Mouse (Mus musculus): ENCODE data around the gene Slc38a11.

Gene Slc38a11

GRCm38 (mm10) chr2:65321998-65322754, 41.7 kb downstream of the Slc38a11 start:
- 69% methylated on average over 6 of the region's 6 CpGs for WGBS

- 60% methylated on average over 2 of the region's 2 CpGs for WGBS
These were observed 42.9 kb downstream of the Slc38a11 start for GRCm38 (mm10) chr2:65320975-65321374.

GRCm38 (mm10) chr2:65316721-65317120, 47.1 kb downstream of the Slc38a11 start:
- 96% methylated on average over 12 of the region's 12 CpGs for WGBS

- WGBS = 82% methylated on average over 3 of the region's 3 CpGs
These were observed 52.6 kb downstream of the Slc38a11 start for GRCm38 (mm10) chr2:65311250-65311649.

GRCm38 (mm10) chr2:65296541-65296940, 67.3 kb downstream of the Slc38a11 start:
- 58% methylated on average over 2 of the region's 2 CpGs for WGBS

DNA sequence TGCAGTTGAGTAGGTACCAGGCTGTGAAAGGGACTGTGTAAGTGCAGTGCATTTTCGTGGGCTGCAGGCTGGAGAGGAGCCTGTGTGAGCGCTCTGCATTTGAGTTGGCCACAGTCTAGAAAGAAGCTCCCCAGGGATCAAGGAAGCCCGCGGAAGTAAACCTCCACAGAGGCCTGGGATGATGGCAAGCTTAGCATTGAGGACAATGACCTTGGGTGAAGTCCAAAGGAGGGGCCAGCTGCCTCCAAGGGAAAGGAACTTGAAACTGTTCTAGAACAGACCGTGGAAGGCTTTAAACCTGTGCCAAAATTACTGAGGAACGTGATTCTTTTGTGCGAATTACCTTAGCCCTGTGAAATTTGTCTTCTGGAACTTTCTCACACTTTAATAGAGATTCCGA, 69.7 kb downstream of the Slc38a11 start:
- WGBS = 56% methylated on average over 8 of the region's 8 CpGs

DNA sequence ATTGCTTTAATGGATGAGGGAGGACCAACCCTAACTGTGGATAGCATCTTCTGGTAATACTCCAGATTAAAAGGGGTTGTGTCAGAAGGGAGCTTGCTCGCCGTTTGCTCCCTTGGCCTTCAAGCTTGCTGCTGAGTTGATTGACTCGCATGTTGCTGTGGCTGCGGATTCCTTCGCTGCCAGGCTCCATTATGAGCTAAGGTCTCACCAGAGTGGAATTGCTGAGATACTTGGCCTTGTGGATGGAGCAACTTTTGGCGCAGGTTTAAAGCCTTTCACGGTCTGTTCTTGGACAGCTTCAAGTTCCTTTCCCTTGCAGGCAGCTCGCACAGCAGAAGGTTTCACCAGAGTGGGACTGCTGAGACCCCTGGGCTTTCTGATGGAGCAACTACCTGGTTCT, 70.4 kb downstream of the Slc38a11 start:
- 88% methylated on average over 8 of the region's 8 CpGs for WGBS

GRCm38 (mm10) chr2:65289721-65290120, 74.1 kb downstream of the Slc38a11 start:
- WGBS = 94% methylated on average over 4 of the region's 4 CpGs

DNA sequence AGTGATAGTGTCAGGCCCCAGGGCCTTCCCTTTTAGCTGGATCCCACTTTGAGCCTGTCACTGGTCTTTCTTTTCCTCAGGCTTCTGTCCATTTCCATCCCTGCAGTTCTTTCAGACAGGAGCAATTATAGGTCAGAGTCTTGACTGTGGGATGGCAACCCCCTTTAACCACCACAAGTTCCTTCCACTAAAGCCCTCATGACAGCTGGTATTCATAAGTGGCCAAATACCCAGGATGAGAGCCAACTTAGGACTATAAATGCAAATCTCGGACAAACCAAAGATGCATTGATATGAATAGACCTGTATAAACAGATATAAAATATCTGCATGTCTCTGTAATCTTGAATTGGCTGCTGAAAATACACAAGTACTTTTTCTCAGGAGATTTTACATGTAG, 75.1 kb downstream of the Slc38a11 start:
- 66% methylated on average over 1 of the region's 1 CpGs for WGBS

- 52% methylated on average over 3 of the region's 3 CpGs for WGBS
These were observed 78.5 kb downstream of the Slc38a11 start for GRCm38 (mm10) chr2:65285380-65285779.

DNA sequence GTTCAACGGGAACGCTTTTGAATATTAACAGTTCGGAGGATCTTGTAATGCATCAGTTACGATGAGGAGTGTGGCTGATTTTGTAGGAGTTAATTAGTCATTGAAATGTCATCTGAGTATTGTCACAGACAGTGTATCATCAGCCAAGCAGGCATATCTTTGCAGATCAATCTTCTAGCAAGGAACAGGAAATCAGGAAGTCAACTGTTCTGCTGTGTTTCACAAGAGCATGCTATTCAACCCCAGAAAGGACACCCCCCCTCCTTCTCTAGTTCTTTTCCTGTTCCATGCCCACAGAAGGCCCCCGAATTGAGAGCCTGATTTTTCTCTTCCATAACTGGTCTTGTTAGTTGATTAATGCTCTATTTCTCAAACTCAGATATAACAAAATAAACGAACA, 80.9 kb downstream of the Slc38a11 start:
- WGBS = 92% methylated on average over 6 of the region's 6 CpGs

GRCm38 (mm10) chr2:65279029-65279690, 84.7 kb downstream of the Slc38a11 start:
- 45% methylated on average over 4 of the region's 4 CpGs for WGBS

- 64% methylated on average over 6 of the region's 6 CpGs for WGBS
These were observed 88.3 kb downstream of the Slc38a11 start for GRCm38 (mm10) chr2:65275443-65276061.

DNA sequence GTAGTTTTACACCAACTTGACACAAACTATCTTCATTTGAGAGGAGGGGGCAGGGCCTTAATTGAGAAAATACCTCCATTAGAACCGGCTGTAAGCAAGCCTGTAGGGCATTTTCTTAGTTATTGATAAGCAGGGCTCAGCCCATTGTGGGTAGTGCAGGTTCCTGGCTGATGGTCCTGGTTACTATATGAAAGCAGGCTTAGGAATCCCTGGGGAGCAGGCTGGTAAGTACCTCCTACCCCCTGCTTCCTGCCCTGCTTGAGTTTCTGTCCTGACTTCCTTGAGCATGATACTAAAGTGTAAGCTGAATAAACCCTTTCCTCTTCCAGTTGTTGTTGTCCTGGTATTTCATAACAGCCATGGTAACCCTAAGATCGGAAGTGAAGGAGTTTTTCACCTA, 89.9 kb downstream of the Slc38a11 start:
- 75% methylated on average over 2 of the region's 2 CpGs for WGBS

DNA sequence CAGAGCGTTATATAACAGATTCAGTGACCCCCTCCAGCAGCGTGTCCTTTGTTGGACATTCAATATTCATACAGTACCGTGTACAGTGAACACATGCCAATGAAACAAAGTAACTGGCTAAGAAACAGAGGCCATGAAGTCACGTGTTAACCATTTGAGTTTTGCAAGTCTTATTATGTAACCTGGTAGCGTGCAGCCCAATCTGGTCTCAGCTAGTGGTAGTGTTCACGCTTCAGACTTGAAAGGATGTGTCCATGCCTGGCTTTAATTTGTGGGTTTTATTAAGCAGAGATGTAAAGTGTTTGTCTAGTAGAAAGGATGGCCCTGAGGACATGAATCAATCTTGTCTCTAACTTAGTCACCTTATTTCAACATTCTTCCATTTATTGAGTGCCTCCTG, 95.1 kb downstream of the Slc38a11 start:
- 91% methylated on average over 6 of the region's 6 CpGs for WGBS

DNA sequence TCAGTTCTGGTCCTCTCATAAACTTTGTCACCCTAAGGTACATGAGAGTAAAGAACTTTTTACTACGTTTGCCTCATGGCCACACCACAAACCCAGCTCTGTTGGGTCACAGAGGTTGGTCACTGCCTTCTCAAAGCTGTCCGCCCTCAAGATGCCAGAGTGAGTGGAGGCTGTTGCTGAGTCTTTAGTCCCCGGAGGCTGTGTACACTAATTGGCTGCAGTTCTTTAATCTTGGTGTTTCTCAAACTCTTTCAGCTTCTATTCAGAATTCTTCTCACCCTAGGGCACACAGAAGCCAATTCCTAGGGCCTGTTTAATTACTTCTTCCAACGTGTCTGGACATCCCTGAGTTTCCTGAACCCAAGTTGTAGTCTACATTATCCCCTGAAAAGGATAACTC, 96.0 kb downstream of the Slc38a11 start:
- WGBS = 58% methylated on average over 4 of the region's 4 CpGs

DNA sequence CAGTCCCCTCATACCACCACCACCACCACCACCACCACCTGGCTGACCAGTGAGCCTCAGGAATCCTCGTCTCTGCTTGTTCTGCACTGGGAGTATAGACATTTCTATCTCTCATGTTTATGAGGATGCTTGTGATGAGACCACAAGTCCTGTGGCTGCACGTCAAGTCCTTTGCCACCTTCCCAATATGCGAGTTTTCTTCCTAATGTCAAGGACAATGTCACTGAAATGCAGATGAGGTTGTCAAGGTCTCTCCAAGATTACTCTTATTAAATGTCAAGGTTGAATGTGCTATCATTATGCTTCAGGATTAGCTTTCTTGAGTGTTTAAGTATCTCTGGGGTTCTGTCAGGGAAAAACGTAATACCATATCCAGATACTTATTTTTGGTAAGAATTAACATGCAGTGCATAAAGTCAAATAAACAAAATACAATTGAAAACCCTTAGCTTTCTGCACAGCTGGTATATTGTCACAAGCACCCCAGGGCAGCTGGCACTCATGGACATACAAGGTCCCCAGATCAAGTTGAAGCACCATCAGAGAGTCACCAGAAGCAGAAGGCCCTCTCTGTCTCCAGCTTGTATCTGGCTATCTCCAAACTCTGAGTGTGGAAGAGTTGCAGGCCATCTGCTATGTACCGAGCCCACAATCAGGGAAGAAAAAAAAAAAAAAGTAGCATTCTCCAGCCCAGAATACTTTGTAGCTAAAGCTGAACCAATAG, 97.1 kb downstream of the Slc38a11 start:
- 89% methylated on average over 5 of the region's 5 CpGs for WGBS

All from cerebral cortex, adult 2 months (tissue).